Comparison of ENCODE assay signal across 8 mouse cellular contexts in the genomic region with DNA sequence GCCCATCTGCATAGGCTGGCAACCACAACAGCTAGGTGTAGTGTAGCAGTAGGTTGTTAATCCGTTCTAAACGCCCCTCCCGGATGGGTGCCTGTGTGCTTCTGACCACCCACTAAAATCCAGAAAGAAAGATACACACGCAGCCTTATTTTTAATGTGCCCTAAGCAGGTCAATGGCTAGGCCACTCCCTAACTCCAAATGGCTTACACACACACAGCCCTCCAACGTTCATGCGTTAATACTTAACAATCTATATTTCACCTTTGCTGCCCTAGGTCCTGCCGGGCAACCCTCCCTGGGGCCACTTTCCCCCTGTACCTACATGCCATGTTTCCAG. TPM values are rescaled to one million over a fixed set of nuclear protein-coding genes. Genes with fewer than 3 reads are reported as not detected.
DNase-seq lines count a peak whose midpoint lies in the region; ATAC-seq lines count a peak whose summit lies in the region.

No protein-coding gene starts in this region.

- peak overlapping the region; percentile 72 for H3K4me2 ChIP-seq in kidney, embryonic 16.5 days (replicated peaks; ENCODE audit: low read depth, low read length)
- H3K4me2 ChIP-seq in hindbrain, embryonic 16.5 days (ENCODE audit: low read length), result peak overlapping the region; percentile 83
- peak overlapping the region; percentile 71 for H3K4me2 ChIP-seq in midbrain, embryonic 16.5 days (ENCODE audit: low read length)

- peak overlapping the region; percentile 96 for H3K27ac ChIP-seq in kidney, embryonic 16.5 days (ENCODE audit: low read length)
- H3K27ac ChIP-seq in embryonic facial prominence, embryonic 10.5 days (replicated peaks), result peak overlapping the region; percentile 92
- H3K27ac ChIP-seq in hindbrain, embryonic 16.5 days (ENCODE audit: low read depth, low read length), result peak overlapping the region; percentile 90
- peak overlapping the region; percentile 84 for H3K27ac ChIP-seq in midbrain, embryonic 16.5 days (ENCODE audit: low read length)

- peaks cover 19% of the 10 kb centered on the region for H3K36me3 ChIP-seq in kidney, embryonic 16.5 days (ENCODE audit: insufficient read depth, low read length)
- H3K36me3 ChIP-seq in embryonic facial prominence, embryonic 10.5 days (replicated peaks), result peaks cover 37% of the 10 kb centered on the region
- peaks cover 5% of the 10 kb centered on the region; the same call in 1 of the 2 replicates for H3K36me3 ChIP-seq in hindbrain, embryonic 16.5 days (ENCODE audit: control insufficient read depth, insufficient read depth, low read length)
- peaks cover 8% of the 10 kb centered on the region; the same call in 1 of the 2 replicates for H3K36me3 ChIP-seq in midbrain, embryonic 16.5 days (ENCODE audit: control insufficient read depth, insufficient read depth, low read length)

- WGBS in kidney, embryonic 16.5 days, result 4% methylated on average over 7 of the region's 7 CpGs
- 10% methylated on average over 7 of the region's 7 CpGs for WGBS in embryonic facial prominence, embryonic 10.5 days
- WGBS in hindbrain, embryonic 16.5 days, result 8% methylated on average over 7 of the region's 7 CpGs
- WGBS in midbrain, embryonic 16.5 days, result 2% methylated on average over 7 of the region's 7 CpGs

- H3K4me3 ChIP-seq in kidney, embryonic 16.5 days (ENCODE audit: low read length), result peak overlapping the region; percentile 67
- peak overlapping the region; percentile 65 for H3K4me3 ChIP-seq in embryonic facial prominence, embryonic 10.5 days
- H3K4me3 ChIP-seq in hindbrain, embryonic 16.5 days (ENCODE audit: low read length), result peak overlapping the region; percentile 60
- H3K4me3 ChIP-seq in midbrain, embryonic 16.5 days (ENCODE audit: low read depth, low read length), result peak overlapping the region; percentile 60

- peaks cover 36% of the 10 kb centered on the region for H3K4me1 ChIP-seq in kidney, embryonic 16.5 days (ENCODE audit: insufficient read depth, low read length)
- peaks cover 49% of the 10 kb centered on the region for H3K4me1 ChIP-seq in embryonic facial prominence, embryonic 10.5 days
- H3K4me1 ChIP-seq in hindbrain, embryonic 16.5 days (ENCODE audit: control insufficient read depth, insufficient read depth, low read depth, low read length), result peaks cover 28% of the 10 kb centered on the region
- H3K4me1 ChIP-seq in midbrain, embryonic 16.5 days (ENCODE audit: control insufficient read depth, insufficient read depth, low read length), result peaks cover 29% of the 10 kb centered on the region

- no peak for DNase-seq in kidney, adult 9 months
- DNase-seq in embryonic facial prominence, embryonic 10.5 days (ENCODE audit: low spot score), result no peak
- DNase-seq in left cerebral cortex, adult 9 months (ENCODE audit: low spot score in 2 of 2), result no peak
- no peak for DNase-seq in B cell, adult 2 months
- DNase-seq in embryo, embryonic 9.5 days (ENCODE audit: extremely low spot score), result no peak

- peak; percentile 27 for ATAC-seq in kidney, embryonic 16.5 days (ENCODE audit: low FRiP score, low TSS enrichment)
- ATAC-seq in hindbrain, embryonic 16.5 days, result peak; percentile 58
- peak; percentile 16; the same call in 1 of the 2 replicates for ATAC-seq in midbrain, embryonic 16.5 days

- H3K27me3 ChIP-seq in kidney, embryonic 16.5 days (ENCODE audit: insufficient read depth, low read length), result peaks cover 8% of the 10 kb centered on the region; the same call in 1 of the 2 replicates
- peaks cover 25% of the 10 kb centered on the region for H3K27me3 ChIP-seq in embryonic facial prominence, embryonic 10.5 days (replicated peaks; ENCODE audit: low read depth, poor library complexity, severe bottlenecking)
- H3K27me3 ChIP-seq in hindbrain, embryonic 16.5 days (replicated peaks; ENCODE audit: control insufficient read depth, insufficient read depth, low read length), result peaks cover 12% of the 10 kb centered on the region
- peaks cover 19% of the 10 kb centered on the region for H3K27me3 ChIP-seq in midbrain, embryonic 16.5 days (ENCODE audit: control insufficient read depth, insufficient read depth, low read depth, low read length)

- H3K9me3 ChIP-seq in kidney, embryonic 16.5 days (ENCODE audit: low read length), result no peaks in the 10 kb centered on the region
- no peaks in the 10 kb centered on the region for H3K9me3 ChIP-seq in embryonic facial prominence, embryonic 10.5 days
- no peaks in the 10 kb centered on the region for H3K9me3 ChIP-seq in hindbrain, embryonic 16.5 days (ENCODE audit: control insufficient read depth, low read length)
- no peaks in the 10 kb centered on the region for H3K9me3 ChIP-seq in midbrain, embryonic 16.5 days (replicated peaks; ENCODE audit: control insufficient read depth, low read length, poor library complexity, severe bottlenecking)

- peak overlapping the region; percentile 70 for H3K9ac ChIP-seq in kidney, embryonic 16.5 days (replicated peaks; ENCODE audit: low read length)
- H3K9ac ChIP-seq in hindbrain, embryonic 16.5 days (ENCODE audit: low read depth, low read length), result peak overlapping the region; percentile 75
- peak overlapping the region; percentile 83 for H3K9ac ChIP-seq in midbrain, embryonic 16.5 days (ENCODE audit: low read depth, low read length)

RNA-seq across cellular contexts. Expression of a gene that starts 5.3 kb away (rescaled TPM):
- polyA plus RNA-seq in kidney, embryonic 16.5 days (2015; fragmentation: Nextera tagmentation; extraction: Ambion mirVana), result 1.3 and 2.5 TPM in 2 replicates
- polyA plus RNA-seq in embryonic facial prominence, embryonic 10.5 days (2016; fragmentation: Nextera tagmentation; extraction: Ambion mirVana), result 1.2 and 1.4 TPM in 2 replicates
- 1.7 and 1.8 TPM in 2 replicates for polyA plus RNA-seq in hindbrain, embryonic 16.5 days (2015; fragmentation: Nextera tagmentation; extraction: Ambion mirVana)
- 2.0 and 2.4 TPM in 2 replicates for polyA plus RNA-seq in midbrain, embryonic 16.5 days (2015; fragmentation: Nextera tagmentation; extraction: Ambion mirVana)

RNA-seq across cellular contexts. Expression of a gene that starts 17.6 kb away (rescaled TPM):
- polyA plus RNA-seq in kidney, embryonic 16.5 days (2015; fragmentation: Nextera tagmentation; extraction: Ambion mirVana), result 0.90 and 1.2 TPM in 2 replicates
- polyA plus RNA-seq in embryonic facial prominence, embryonic 10.5 days (2016; fragmentation: Nextera tagmentation; extraction: Ambion mirVana), result 1.1 and 1.4 TPM in 2 replicates
- polyA plus RNA-seq in hindbrain, embryonic 16.5 days (2015; fragmentation: Nextera tagmentation; extraction: Ambion mirVana), result 0.64 TPM in 1 of 2 replicates, not detected in the other
- polyA plus RNA-seq in midbrain, embryonic 16.5 days (2015; fragmentation: Nextera tagmentation; extraction: Ambion mirVana), result 0.91 TPM in 1 of 2 replicates, not detected in the other

RNA-seq across cellular contexts. Expression of a gene that starts 28.0 kb away (rescaled TPM):
- 7.4 and 10.1 TPM in 2 replicates for polyA plus RNA-seq in kidney, embryonic 16.5 days (2015; fragmentation: Nextera tagmentation; extraction: Ambion mirVana)
- polyA plus RNA-seq in embryonic facial prominence, embryonic 10.5 days (2016; fragmentation: Nextera tagmentation; extraction: Ambion mirVana), result 0.69 and 0.95 TPM in 2 replicates
- not detected in 2 replicates for polyA plus RNA-seq in hindbrain, embryonic 16.5 days (2015; fragmentation: Nextera tagmentation; extraction: Ambion mirVana)
- polyA plus RNA-seq in midbrain, embryonic 16.5 days (2015; fragmentation: Nextera tagmentation; extraction: Ambion mirVana), result not detected in 2 replicates

RNA-seq across cellular contexts. Expression of a gene that starts 38.6 kb away (rescaled TPM):
- polyA plus RNA-seq in kidney, embryonic 16.5 days (2015; fragmentation: Nextera tagmentation; extraction: Ambion mirVana), result 173 and 182 TPM in 2 replicates
- polyA plus RNA-seq in embryonic facial prominence, embryonic 10.5 days (2016; fragmentation: Nextera tagmentation; extraction: Ambion mirVana), result 132 and 138 TPM in 2 replicates
- polyA plus RNA-seq in hindbrain, embryonic 16.5 days (2015; fragmentation: Nextera tagmentation; extraction: Ambion mirVana), result 120 and 124 TPM in 2 replicates
- 112 and 114 TPM in 2 replicates for polyA plus RNA-seq in midbrain, embryonic 16.5 days (2015; fragmentation: Nextera tagmentation; extraction: Ambion mirVana)

RNA-seq across cellular contexts. Expression of a gene that starts 38.8 kb away (rescaled TPM):
- 18.0 and 18.7 TPM in 2 replicates for polyA plus RNA-seq in kidney, embryonic 16.5 days (2015; fragmentation: Nextera tagmentation; extraction: Ambion mirVana)
- polyA plus RNA-seq in embryonic facial prominence, embryonic 10.5 days (2016; fragmentation: Nextera tagmentation; extraction: Ambion mirVana), result 12.7 and 15.7 TPM in 2 replicates
- polyA plus RNA-seq in hindbrain, embryonic 16.5 days (2015; fragmentation: Nextera tagmentation; extraction: Ambion mirVana), result 35.5 and 35.7 TPM in 2 replicates
- polyA plus RNA-seq in midbrain, embryonic 16.5 days (2015; fragmentation: Nextera tagmentation; extraction: Ambion mirVana), result 37.8 and 41.0 TPM in 2 replicates
